Mouse (Mus musculus) lung, embryonic 15.5 days (tissue): ENCODE data around the gene Cyth4. TPM values are rescaled to one million over a fixed set of nuclear protein-coding genes. Genes with fewer than 3 reads are reported as not detected.
A peak's percentile ranks its signal among the peaks of the same experiment; 100 is the strongest.

Experiments
- ATAC-seq: fragments of 200-750 bp; cut with Nextera tagmentation; 2 replicates; pipeline ENCODE4 v1.8.0; 2017; ENCODE audit warnings: moderate number of reproducible peaks, borderline replicate concordance; ENCODE audit not compliant: low FRiP score, low TSS enrichment; ENCODE audit errors: extremely low read depth
- H3K27ac ChIP-seq: fragments of 300-500 bp; sonication (generic); 2 replicates; pipeline ENCODE4 v1.5.1; 2015; ENCODE audit warnings: moderate library complexity, mild to moderate bottlenecking, inconsistent platforms
- H3K27me3 ChIP-seq: fragments of 300-500 bp; sonication (generic); 2 replicates; pipeline ENCODE4 v1.6.1; 2015; ENCODE audit warnings: inconsistent platforms
- H3K36me3 ChIP-seq: fragments of 300-500 bp; sonication (generic); 2 replicates; pipeline ENCODE4 v1.6.1; 2015; ENCODE audit warnings: inconsistent platforms
- H3K4me1 ChIP-seq: fragments of 300-500 bp; sonication (generic); 2 replicates; pipeline ENCODE4 v1.6.1; 2015; ENCODE audit warnings: inconsistent platforms
- H3K4me2 ChIP-seq: fragments of 300-500 bp; sonication (generic); 2 replicates; pipeline ENCODE4 v1.6.1; 2015; ENCODE audit warnings: inconsistent platforms, mild to moderate bottlenecking, moderate library complexity
- H3K4me3 ChIP-seq: fragments of 300-500 bp; sonication (generic); 2 replicates; pipeline ENCODE4 v1.5.1; 2015; ENCODE audit warnings: mild to moderate bottlenecking, inconsistent platforms
- H3K9ac ChIP-seq: fragments of 300-500 bp; sonication (generic); 2 replicates; pipeline ENCODE4 v1.6.1; 2015; ENCODE audit warnings: inconsistent platforms
- H3K9me3 ChIP-seq: fragments of 300-500 bp; sonication (generic); 2 replicates; pipeline ENCODE4 v1.6.1; 2016; ENCODE audit warnings: inconsistent platforms
- WGBS: fragments of 180-500 bp; shearing (Covaris S2); methylation state at CpG from one replicate; pipeline ENCODE4 v1.1.7; 2015; 5-methylcytosine and 5-hydroxymethylcytosine counted together
- polyA plus RNA-seq: library from polyadenylated mRNA; unstranded; fragments of >200 nt; fragmentation: Nextera tagmentation; extraction: Ambion mirVana; gene quantifications from 2 replicates; pipeline ENCODE4 v1.2.1, GENCODE M21; 2015

Cyth4 gene
- polyA plus RNA-seq, 1 experiment from 2014 or later = 13.0 TPM

DNA sequence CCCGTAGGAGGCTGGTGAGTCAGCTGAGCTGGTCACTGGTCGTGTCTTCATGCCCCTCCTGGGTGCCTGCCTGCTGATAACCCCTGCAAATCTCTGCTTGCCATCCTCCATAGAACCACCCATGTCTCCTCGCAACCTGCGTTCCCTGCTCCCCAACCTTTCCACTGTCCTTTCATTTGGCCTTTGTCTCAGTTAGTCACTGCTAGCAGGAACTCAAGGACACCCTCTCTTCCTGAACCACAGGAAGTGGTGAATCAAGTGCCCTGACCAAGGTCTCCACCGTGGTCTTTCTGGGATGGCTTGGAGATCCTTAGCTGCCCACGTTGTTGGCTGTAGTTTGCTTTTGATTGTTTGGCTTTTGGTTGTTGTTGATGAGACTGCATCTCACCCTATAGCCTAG, 4.3 kb downstream of the Cyth4 start:
- WGBS = 79% methylated on average over 6 of the region's 6 CpGs
- ATAC-seq = no peak

DNA sequence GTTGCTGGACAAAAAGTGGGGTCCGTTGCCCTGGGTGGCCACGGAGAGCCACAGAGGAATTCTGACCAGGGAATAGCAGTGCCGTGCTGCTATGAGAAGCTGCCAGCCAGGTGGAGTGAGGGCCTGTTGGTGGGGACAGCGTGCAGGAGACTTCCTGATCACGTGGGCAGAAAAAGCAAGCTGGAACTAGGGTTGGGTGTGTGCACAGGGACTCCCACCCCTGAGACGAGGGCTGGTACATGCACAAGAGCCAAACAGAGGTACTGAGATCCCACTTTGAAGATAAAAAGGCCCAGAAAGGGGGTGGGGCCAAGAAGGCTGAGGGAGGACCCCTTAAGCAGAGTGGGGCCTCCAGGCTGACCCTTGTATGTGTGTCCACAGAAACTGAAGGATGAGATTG, 7.4 kb downstream of the Cyth4 start:
- no peaks in the 10 kb centered on the region for H3K36me3 ChIP-seq
- ATAC-seq = no peak
- 51% methylated on average over 6 of the region's 6 CpGs for WGBS

More for the DNA sequence above, 4.3 kb downstream of the Cyth4 start:
- Histone ChIP-seq H3K4me1 (no peaks in the 10 kb centered on the region), H3K9ac (no peak overlapping the region), H3K4me2 (no peak overlapping the region), H3K36me3 (no peaks in the 10 kb centered on the region), H3K27ac (no peak overlapping the region), H3K9me3 (no peaks in the 10 kb centered on the region), H3K4me3 (no peak overlapping the region), H3K27me3 (no peaks in the 10 kb centered on the region)

DNA sequence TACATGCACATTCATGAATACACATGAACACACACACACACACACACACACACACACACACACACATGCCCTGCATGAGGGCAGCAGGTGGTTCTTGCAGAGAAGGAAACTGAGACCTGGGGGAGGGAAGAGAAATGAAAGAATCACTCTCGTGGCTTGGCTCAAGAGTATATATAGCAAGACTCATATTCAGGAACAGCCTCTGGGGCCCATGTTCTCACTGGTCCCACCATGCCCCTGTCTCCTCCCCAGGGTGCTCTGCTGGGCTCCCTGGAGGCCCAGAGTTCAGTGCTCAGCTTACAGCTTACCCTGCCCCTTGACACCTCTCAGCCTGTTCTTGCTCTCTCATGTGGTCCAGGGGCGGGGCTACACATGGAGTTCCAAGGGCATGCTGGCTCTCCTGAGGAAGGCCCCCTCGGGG, 8.5 kb downstream of the Cyth4 start:
- Histone ChIP-seq H3K27me3 (no peaks in the 10 kb centered on the region), H3K9me3 (no peaks in the 10 kb centered on the region), H3K4me2 (no peak overlapping the region), H3K27ac (no peak overlapping the region), H3K9ac (no peak overlapping the region), H3K36me3 (no peaks in the 10 kb centered on the region), H3K4me3 (no peak overlapping the region), H3K4me1 (no peaks in the 10 kb centered on the region)
- WGBS = 32% methylated on average over 3 of the region's 3 CpGs
- ATAC-seq = no peak

More for the DNA sequence above, 7.4 kb downstream of the Cyth4 start:
- no peaks in the 10 kb centered on the region for H3K27me3 ChIP-seq
- no peak overlapping the region for H3K4me3 ChIP-seq
- H3K4me1 ChIP-seq = no peaks in the 10 kb centered on the region
- H3K4me2 ChIP-seq = no peak overlapping the region
- no peak overlapping the region for H3K9ac ChIP-seq
- no peaks in the 10 kb centered on the region for H3K9me3 ChIP-seq
- no peak overlapping the region for H3K27ac ChIP-seq

DNA sequence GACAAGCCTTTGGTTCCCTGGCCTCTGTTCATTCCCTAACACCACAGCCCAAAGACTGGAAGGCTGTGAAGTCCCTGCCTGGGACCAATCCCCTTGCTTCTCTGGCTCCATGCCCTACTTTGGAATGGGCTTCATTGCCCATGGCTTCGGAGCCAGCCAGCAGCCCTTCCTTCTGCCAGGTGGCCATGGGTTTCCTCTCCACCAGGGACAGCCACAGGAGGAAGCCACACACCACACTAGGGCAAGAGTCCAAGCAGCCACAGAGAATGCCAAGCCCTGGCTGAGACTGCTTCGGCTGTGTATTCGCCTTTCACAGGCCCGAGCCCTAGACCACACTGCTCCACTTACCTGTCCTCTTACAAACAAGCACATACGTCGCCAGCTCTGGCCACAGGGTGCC, 9.2 kb downstream of the Cyth4 start:
- 77% methylated on average over 6 of the region's 6 CpGs for WGBS
- ATAC-seq = no peak
- H3K27me3 ChIP-seq = no peaks in the 10 kb centered on the region
- H3K27ac ChIP-seq = no peak overlapping the region
- no peak overlapping the region for H3K4me2 ChIP-seq
- H3K4me1 ChIP-seq = peaks cover 2% of the 10 kb centered on the region; the same call in 1 of the 2 replicates
- H3K9me3 ChIP-seq = no peaks in the 10 kb centered on the region
- no peaks in the 10 kb centered on the region for H3K36me3 ChIP-seq
- no peak overlapping the region for H3K9ac ChIP-seq
- H3K4me3 ChIP-seq = no peak overlapping the region

DNA sequence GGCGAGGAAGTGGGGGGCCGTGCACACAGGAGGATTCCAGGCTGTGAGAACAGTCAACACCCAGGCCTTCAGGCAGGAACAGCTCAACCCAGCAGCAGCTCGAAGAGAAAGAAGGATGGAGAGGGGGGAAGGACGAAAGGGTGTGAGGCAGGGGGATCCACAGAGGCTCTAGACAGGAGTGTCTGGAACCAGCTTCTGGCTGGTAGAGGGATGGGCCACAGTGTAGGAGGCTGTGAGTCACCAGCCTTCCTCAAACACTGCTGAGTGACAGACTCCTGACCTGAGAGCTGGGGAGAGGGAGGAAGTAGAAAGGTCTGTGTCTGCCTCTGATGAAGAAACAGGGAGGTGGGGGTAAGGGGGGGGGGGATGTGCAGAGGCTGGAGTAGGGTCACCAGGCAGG, 10.6 kb downstream of the Cyth4 start:
- Histone ChIP-seq H3K27me3 (no peaks in the 10 kb centered on the region), H3K36me3 (no peaks in the 10 kb centered on the region), H3K4me2 (no peak overlapping the region), H3K4me1 (peaks cover 3% of the 10 kb centered on the region; the same call in 1 of the 2 replicates), H3K9me3 (no peaks in the 10 kb centered on the region), H3K4me3 (no peak overlapping the region), H3K27ac (no peak overlapping the region), H3K9ac (no peak overlapping the region)
- ATAC-seq = no peak
- WGBS = 53% methylated on average over 4 of the region's 4 CpGs

DNA sequence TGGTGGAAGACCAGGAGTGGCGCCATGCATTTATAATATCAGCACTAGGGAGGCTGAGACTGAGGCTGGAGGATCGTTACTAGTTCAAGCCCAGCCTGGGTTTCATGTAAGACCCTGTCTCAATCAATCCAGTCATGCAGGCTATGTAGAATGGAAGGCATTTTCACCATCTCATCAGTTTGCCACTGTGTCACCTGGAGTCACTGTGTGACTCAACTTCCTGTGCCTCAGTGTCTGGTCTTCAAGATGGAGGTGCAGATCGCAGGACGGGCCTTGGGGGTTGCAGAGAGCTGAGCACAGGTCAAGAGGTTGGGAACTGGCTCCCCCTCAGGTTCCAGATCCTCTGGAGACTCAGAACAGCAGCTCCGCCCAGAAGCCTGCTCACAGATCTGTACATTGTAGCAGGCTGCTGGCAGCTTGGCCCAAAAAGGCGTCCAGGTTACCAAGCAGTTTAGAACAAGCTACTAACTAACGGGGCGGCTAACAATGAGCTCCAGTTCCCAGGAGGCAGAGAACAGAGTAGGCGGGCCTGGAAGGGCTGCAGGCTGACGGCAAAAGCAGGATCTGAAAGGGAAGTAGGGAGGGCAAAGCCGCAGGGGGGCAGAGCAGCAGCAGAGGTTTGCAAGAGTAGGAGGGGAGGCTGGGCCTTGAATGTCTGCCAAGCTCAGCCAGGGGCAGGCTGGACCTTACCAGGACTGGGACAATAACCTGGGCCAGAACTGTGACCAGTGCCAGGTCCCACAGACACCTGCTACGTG, 14.0 kb downstream of the Cyth4 start:
- Histone ChIP-seq H3K27me3 (no peaks in the 10 kb centered on the region), H3K4me3 (no peak overlapping the region), H3K9me3 (no peaks in the 10 kb centered on the region), H3K4me1 (peaks cover 3% of the 10 kb centered on the region; the same call in 1 of the 2 replicates), H3K36me3 (no peaks in the 10 kb centered on the region), H3K27ac (no peak overlapping the region), H3K4me2 (no peak overlapping the region), H3K9ac (no peak overlapping the region)
- ATAC-seq = no peak
- 41% methylated on average over 12 of the region's 12 CpGs for WGBS

DNA sequence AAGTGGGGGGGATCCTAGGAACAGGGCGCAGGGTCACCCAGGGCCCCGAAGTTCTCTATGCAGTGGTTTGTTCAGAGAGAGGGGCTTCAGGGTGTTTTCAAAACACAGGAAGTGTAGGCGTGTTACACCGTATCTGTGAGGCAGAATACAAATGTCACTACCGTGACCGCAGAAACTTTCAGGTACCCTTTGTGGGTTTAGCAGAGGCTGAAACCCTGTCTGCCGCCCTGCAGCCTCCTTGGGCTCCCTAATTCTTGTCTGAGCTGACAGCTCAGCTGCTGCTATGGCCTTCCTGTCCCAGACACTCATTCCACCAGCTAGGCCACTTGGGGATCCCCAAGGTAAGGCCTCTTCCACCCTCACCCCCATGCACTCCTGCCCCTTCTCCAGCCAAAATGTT, 17.7 kb downstream of the Cyth4 start:
- H3K4me3 ChIP-seq = no peak overlapping the region
- peaks cover 3% of the 10 kb centered on the region; the same call in 1 of the 2 replicates for H3K4me1 ChIP-seq
- H3K36me3 ChIP-seq = no peaks in the 10 kb centered on the region
- no peak overlapping the region for H3K9ac ChIP-seq
- no peak overlapping the region for H3K4me2 ChIP-seq
- ATAC-seq = no peak
- H3K27ac ChIP-seq = no peak overlapping the region
- no peaks in the 10 kb centered on the region for H3K27me3 ChIP-seq
- no peaks in the 10 kb centered on the region for H3K9me3 ChIP-seq
- 73% methylated on average over 7 of the region's 7 CpGs for WGBS

DNA sequence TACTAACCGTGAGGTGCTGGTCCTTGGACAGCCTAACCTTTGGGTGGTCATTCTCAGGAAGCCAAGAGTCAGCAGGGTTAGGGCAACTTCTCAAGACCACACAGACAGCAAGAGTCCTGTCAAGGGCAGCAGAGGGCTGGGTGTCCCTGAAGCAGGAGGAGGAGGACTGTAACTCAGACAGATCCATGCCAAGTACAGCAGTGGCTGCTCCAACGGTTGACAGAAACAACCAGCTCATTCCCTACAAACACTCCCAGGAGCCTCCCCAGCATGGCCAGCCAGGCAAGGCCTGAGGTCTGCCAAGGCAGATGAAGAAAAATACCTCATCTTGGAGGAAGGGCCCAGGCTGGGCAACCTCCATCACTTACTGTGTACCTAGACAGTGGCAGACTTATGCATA, 20.1 kb downstream of the Cyth4 start:
- H3K9me3 ChIP-seq = no peaks in the 10 kb centered on the region

DNA sequence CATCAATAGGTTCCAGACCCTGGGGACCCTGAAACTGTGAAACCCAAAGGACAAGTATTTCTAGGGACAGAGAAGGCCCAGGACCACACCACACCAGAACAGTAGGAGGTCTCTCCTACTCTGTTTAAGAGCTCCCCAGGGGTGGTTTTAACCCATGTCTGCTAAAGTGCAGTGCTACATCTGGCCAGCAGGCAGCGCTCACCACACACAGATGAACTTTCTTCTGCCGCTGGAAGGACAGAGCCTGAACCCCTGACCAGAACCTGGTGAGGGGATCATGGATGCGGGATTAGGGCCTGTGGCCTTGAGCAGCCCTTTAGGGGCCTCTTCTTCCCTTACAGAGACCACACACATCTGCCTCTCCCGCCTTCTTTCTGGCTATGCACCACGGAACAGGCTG, 26.6 kb downstream of the Cyth4 start:
- no peaks in the 10 kb centered on the region for H3K9me3 ChIP-seq
- H3K27ac ChIP-seq = no peak overlapping the region
- H3K4me3 ChIP-seq = no peak overlapping the region
- ATAC-seq = no peak
- H3K36me3 ChIP-seq = no peaks in the 10 kb centered on the region
- no peak overlapping the region for H3K4me2 ChIP-seq
- 10% methylated on average over 5 of the region's 5 CpGs for WGBS
- peaks cover 6% of the 10 kb centered on the region; the same call in 1 of the 2 replicates for H3K27me3 ChIP-seq
- no peak overlapping the region for H3K9ac ChIP-seq
- peaks cover 12% of the 10 kb centered on the region for H3K4me1 ChIP-seq

More for the DNA sequence above, 20.1 kb downstream of the Cyth4 start:
- no peak for ATAC-seq
- Histone ChIP-seq H3K4me3 (no peak overlapping the region), H3K4me1 (no peaks in the 10 kb centered on the region), H3K36me3 (no peaks in the 10 kb centered on the region), H3K27ac (no peak overlapping the region), H3K4me2 (no peak overlapping the region), H3K27me3 (peaks cover 6% of the 10 kb centered on the region; the same call in 1 of the 2 replicates), H3K9ac (no peak overlapping the region)
- WGBS = 68% methylated on average over 2 of the region's 2 CpGs

DNA sequence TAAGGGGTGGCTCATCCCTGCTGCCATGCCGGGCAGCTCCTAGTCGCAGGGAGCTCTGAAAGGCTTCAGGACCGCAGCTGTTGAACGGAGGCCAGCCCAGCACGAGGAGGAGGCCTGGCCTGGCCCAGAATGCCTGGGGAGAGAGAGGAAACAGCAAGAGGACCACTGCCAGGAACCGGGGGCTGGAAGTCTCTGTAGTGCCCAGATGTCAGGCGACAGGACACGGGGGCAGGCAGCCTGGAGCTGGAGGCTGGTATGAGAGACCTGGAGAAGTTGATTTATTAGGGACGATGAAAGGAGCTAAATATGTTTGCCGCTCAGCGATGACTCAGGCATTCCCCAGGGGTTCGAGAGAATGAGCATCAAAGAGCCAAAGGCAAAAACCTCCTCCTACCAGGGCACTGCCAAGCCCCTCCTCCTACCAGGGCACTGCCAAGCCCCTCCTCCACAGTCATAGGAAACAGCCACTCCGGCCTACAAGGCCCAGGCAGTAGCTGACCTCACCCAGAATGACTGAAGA, 27.6 kb downstream of the Cyth4 start:
- H3K4me2 ChIP-seq = 0 out of 2 replicates have a peak overlapping the region, but pooled peaks have one; percentile 6
- no peak overlapping the region for H3K9ac ChIP-seq
- no peak overlapping the region for H3K4me3 ChIP-seq
- ATAC-seq = peak; percentile 84
- 21% methylated on average over 13 of the region's 13 CpGs for WGBS
- H3K36me3 ChIP-seq = no peaks in the 10 kb centered on the region
- peaks cover 12% of the 10 kb centered on the region for H3K4me1 ChIP-seq
- peak overlapping the region; percentile 56 for H3K27ac ChIP-seq
- no peaks in the 10 kb centered on the region for H3K9me3 ChIP-seq
- H3K27me3 ChIP-seq = peaks cover 6% of the 10 kb centered on the region; the same call in 1 of the 2 replicates

DNA sequence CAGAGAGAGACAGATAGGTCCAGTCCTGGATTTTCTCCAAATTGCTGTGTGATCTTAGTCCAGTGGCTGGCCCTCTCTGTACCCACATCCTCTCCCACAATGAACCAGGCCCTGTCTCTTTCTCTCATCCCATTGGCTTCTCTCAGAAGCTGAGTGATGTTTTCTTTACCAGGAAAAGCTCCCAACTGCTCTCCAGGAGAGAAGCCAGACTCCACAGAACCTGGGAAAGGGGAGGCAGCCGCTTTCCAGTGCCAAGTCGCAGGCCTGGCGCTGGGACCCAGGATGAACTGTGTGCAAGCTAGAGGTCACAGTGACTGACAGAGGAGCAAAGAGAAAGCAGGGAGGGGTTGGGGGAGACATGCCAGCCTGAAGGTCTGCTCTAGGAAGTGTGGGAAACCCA, 28.1 kb downstream of the Cyth4 start:
- H3K9me3 ChIP-seq = no peaks in the 10 kb centered on the region
- H3K4me3 ChIP-seq = no peak overlapping the region
- peaks cover 6% of the 10 kb centered on the region; the same call in 1 of the 2 replicates for H3K27me3 ChIP-seq
- H3K4me2 ChIP-seq = no peak overlapping the region
- ATAC-seq = no peak
- no peaks in the 10 kb centered on the region for H3K36me3 ChIP-seq
- H3K9ac ChIP-seq = no peak overlapping the region
- H3K27ac ChIP-seq = peak overlapping the region; percentile 21; the same call in 1 of the 2 replicates
- WGBS = 63% methylated on average over 3 of the region's 3 CpGs
- peaks cover 12% of the 10 kb centered on the region for H3K4me1 ChIP-seq

DNA sequence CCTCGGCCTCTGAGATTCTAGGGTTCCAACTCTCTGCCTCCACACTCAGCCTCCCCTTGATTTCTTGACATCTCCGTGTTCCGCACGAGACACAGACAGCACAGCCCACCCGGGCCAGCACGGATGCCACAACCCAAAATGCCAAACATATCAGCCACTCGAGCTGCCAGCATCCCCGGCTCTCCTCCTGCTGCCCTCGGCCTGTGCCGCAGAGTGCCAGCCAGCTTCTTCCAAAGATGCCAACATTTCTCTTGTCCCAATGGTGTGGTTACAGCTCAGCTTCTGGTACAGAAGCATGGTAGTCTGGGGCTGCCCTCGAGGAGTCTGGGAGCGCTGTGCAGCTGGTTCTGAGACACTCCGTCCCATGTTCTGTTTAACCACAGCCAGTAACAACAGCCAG, 29.4 kb downstream of the Cyth4 start:
- ATAC-seq = no peak
- Histone ChIP-seq H3K36me3 (no peaks in the 10 kb centered on the region), H3K4me3 (no peak overlapping the region), H3K4me2 (no peak overlapping the region), H3K27me3 (peaks cover 3% of the 10 kb centered on the region; the same call in 1 of the 2 replicates), H3K9ac (no peak overlapping the region), H3K4me1 (peaks cover 12% of the 10 kb centered on the region), H3K9me3 (no peaks in the 10 kb centered on the region), H3K27ac (no peak overlapping the region)
- 83% methylated on average over 13 of the region's 13 CpGs for WGBS
